Mouse (Mus musculus): ENCODE measurements around the gene Fmo2.

- TF ChIP-seq POLR2A (IDR thresholded peaks at IDR 0.05; ENCODE audit: extremely low read depth, insufficient read depth, low read length) (no peak), CTCF (IDR thresholded peaks at IDR 0.05; ENCODE audit: extremely low read depth, insufficient read depth, low read length) (no peak)
These were observed 44.6 kb downstream of the Fmo2 start for GRCm38 (mm10) chr1:162853812-162854482.
